Mouse (Mus musculus) C2C12 (cell line): ENCODE measurements around the gene Tdrd9. TPM values are rescaled to one million over a fixed set of nuclear protein-coding genes. Genes with fewer than 3 reads are reported as not detected.
"Not testable (repeated sequence)": the region's sequence is repeated elsewhere in the genome, so short reads cannot be mapped to it uniquely, and the experiment has no call there.

Source experiments
- H3K27me3 ChIP-seq: one replicate; pipeline ENCODE4 v1.6.1; 2011; ENCODE audit not compliant: control insufficient read depth, insufficient read depth, insufficient read length
- H3K36me3 ChIP-seq: one replicate; pipeline ENCODE4 v1.6.1; 2011; ENCODE audit not compliant: control insufficient read depth, insufficient read depth
- H3K4me3 ChIP-seq: one replicate; pipeline ENCODE4 v1.5.1; 2011; ENCODE audit warnings: mild to moderate bottlenecking, control low read depth; ENCODE audit not compliant: poor library complexity, insufficient read depth, severe bottlenecking
- H3K79me2 ChIP-seq: one replicate; pipeline ENCODE4 v1.6.1; 2011; ENCODE audit not compliant: control insufficient read depth, insufficient read depth
- H3K79me3 ChIP-seq: one replicate; pipeline ENCODE4 v1.6.1; 2011; ENCODE audit warnings: low read depth, control low read depth
- H3ac ChIP-seq: one replicate; pipeline ENCODE3; 2011; ENCODE audit warnings: low read depth; ENCODE audit not compliant: control insufficient read depth, insufficient read length
- CEBPB ChIP-seq: IDR thresholded peaks from one replicate; pipeline ENCODE4 v1.6.1; 2011; ENCODE audit warnings: low read depth, mild to moderate bottlenecking, control low read depth, moderate library complexity
- CTCF ChIP-seq: IDR thresholded peaks from one replicate; pipeline ENCODE4 v1.5.1; 2011; ENCODE audit not compliant: control insufficient read depth, insufficient read depth, insufficient read length
- FOSL1 ChIP-seq: IDR thresholded peaks from one replicate; pipeline ENCODE4 v1.8.0; 2011; ENCODE audit warnings: mild to moderate bottlenecking, low read length; ENCODE audit not compliant: poor library complexity, insufficient read depth, severe bottlenecking
- MAX ChIP-seq: IDR thresholded peaks from one replicate; pipeline ENCODE4 v1.6.1; 2011; ENCODE audit warnings: mild to moderate bottlenecking, control low read depth
- MYOD1 ChIP-seq: IDR thresholded peaks from one replicate; pipeline ENCODE4 v1.6.1; 2011; ENCODE audit warnings: low read depth; ENCODE audit not compliant: control insufficient read depth, insufficient read length
- MYOG ChIP-seq: IDR thresholded peaks from one replicate; pipeline ENCODE4 v1.6.1; 2011; ENCODE audit not compliant: control insufficient read depth, insufficient read length; ENCODE audit errors: extremely low read depth
- USF1 ChIP-seq: IDR thresholded peaks from one replicate; pipeline ENCODE4 v1.6.1; 2011; ENCODE audit warnings: low read depth, mild to moderate bottlenecking, control low read depth, moderate library complexity
- polyA plus RNA-seq: library from polyadenylated mRNA; unstranded; fragments of >200 nt; fragmentation: generic; extraction: Trizol; gene quantifications from one replicate; pipeline ENCODE4 v1.2.1, GENCODE M21; 2012; ENCODE audit warnings: missing spikeins

Gene Tdrd9
- polyA plus RNA-seq, 1 experiment, result 0.20 TPM

DNA sequence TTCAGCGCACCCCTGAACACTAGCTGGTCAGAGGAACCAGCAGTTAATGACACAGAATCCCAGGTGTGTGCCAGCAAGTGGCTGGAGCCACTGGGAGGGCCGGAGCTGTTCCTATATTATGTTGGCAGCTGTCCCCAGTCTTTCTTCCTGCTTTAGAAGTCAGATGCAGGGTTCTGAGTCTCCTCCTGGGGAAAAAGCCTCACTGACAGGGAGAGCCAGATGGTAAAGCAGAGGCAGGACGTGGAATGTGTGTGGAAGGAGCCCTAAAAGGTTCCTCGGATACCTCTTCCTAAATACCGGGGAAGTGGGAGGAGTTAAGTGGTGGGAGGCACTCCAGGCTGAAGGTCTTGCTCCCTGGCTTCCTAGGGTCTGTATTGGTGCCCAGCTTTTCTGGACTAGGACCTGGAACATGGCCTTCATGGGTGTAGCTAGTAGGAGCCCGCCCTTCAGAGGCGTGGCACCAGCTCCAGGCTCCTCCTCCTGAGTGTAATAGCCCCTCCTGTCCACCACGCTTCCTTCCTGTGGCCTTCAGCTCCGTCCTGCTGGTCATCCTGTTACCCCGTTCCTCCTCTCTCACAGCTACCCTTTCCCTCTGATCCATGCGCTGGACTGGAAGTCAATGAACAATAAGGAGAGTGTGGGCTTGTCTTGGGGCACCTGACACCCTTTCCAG lies 38.2 kb upstream of the Tdrd9 start:
- Histone ChIP-seq H3K79me2 (no peaks in the 10 kb centered on the region), H3K36me3 (no peaks in the 10 kb centered on the region), H3K27me3 (no peaks in the 10 kb centered on the region), H3K4me3 (no peak overlapping the region), H3ac (no peak overlapping the region), H3K79me3 (no peaks in the 10 kb centered on the region)
- TF ChIP-seq USF1, result no peak
- TF ChIP-seq MYOD1, result no peak
- TF ChIP-seq MYOG, result no peak
- TF ChIP-seq CEBPB, result no peak
- TF ChIP-seq CTCF, result no peak
- no peak for TF ChIP-seq FOSL1
- no peak for TF ChIP-seq MAX

DNA sequence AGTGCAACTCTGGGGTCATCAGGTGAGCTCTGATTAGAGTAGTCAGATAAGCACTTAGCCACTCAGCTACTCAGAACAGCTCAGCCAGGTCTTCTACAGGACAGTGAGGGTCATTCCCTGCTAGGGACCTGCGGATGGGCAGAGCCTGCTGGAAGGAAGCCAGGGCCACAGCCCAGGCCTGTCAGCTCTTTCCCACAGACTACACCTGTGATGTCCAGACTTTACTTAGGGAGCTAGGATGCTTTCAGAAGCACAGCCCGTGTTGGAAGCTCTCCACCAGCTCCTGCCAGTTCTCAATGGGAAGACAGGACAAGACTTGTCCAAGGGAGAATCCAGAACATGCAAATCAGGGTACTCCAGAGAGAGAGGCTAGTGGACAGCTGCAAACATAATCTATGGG lies 37.4 kb upstream of the Tdrd9 start:
- no peaks in the 10 kb centered on the region for H3K79me2 ChIP-seq
- H3K4me3 ChIP-seq, result no peak overlapping the region
- no peak overlapping the region for H3ac ChIP-seq
- TF ChIP-seq USF1 (no peak), FOSL1 (no peak), CEBPB (no peak), MYOD1 (no peak), MAX (no peak), CTCF (no peak), MYOG (no peak)
- H3K79me3 ChIP-seq, result no peaks in the 10 kb centered on the region
- H3K27me3 ChIP-seq, result no peaks in the 10 kb centered on the region
- no peaks in the 10 kb centered on the region for H3K36me3 ChIP-seq

DNA sequence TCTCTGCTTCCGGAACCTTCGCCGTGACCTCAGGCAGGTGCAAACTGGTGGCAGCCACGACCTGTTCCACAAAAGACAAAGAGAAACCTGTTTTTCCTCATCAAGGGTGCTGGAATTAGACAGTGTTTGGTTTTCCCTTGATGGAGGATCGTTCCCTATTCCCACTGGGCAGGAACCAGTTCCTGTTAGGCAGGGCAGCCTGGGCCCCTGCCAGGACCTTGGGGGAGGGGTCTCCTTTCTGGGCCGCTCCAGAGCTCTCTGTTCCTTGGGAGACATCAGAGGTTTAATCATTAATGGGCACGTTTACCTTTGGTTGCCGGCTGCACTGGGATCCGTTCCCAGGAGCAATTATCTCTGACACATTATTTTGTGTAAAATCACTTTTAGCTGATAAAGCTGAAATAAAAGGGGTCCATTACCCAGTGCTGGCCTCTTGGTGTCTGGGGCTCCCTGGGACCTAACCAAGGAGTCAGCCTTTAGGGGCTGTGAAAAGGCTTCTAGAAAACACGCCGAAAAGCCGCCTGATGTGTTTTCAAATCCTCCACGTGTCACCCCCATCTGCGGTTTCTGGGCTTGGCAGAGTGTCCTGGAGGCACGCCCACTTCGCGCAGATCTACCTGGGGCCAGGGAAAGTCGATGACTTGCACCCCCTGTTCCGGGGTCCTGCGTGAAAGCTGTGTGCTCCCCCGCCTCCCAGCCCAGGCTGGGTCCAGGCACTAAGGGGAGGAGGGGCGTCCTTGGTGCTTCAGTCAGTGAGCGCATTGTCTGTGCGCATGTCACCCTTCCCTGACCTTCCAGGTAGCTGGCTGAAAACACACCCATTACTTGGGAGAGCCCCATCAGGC lies 34.4 kb upstream of the Tdrd9 start:
- TF ChIP-seq FOSL1, result no peak
- no peak for TF ChIP-seq CTCF
- TF ChIP-seq MYOG, result no peak
- TF ChIP-seq USF1, result no peak
- TF ChIP-seq CEBPB, result no peak
- TF ChIP-seq MAX, result no peak
- TF ChIP-seq MYOD1, result no peak
- Histone ChIP-seq H3K4me3 (no peak overlapping the region), H3K79me2 (no peaks in the 10 kb centered on the region), H3K27me3 (no peaks in the 10 kb centered on the region), H3K79me3 (no peaks in the 10 kb centered on the region), H3K36me3 (no peaks in the 10 kb centered on the region), H3ac (no peak overlapping the region)

DNA sequence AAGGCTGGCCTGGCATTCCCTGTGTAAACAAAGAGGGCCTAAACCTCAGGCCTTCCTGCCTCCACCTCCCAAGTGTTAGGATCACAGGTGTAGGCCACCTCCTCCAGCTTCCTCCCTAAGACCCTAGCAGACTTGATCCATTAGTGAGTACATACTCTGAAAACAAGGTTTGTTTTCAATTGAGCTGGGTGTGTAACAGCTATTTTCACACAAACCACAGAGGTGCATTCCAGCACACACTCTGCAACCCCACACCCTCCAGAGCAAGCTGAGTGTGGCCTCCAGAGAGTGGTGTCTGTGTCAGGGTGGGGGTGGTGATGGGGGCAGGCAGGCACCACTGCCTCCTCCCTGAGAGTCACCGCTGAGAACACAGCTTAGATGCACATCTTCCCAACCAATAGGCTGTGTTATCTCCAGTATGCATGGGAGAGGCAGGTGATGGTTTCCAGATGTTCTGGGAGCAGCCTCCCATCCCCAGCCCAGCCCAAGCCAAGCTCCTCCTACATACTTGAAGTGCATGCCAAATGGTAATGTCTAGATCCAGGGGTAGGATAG lies 32.7 kb upstream of the Tdrd9 start:
- H3K27me3 ChIP-seq, result no peaks in the 10 kb centered on the region

GRCm38 (mm10) chr12:111943421-111944064 lies 27.8 kb upstream of the Tdrd9 start:
- H3K4me3 ChIP-seq, result no peak overlapping the region
- no peaks in the 10 kb centered on the region for H3K79me2 ChIP-seq
- H3ac ChIP-seq, result no peak overlapping the region
- no peaks in the 10 kb centered on the region for H3K36me3 ChIP-seq
- no peak for TF ChIP-seq USF1
- TF ChIP-seq CEBPB, result no peak
- TF ChIP-seq FOSL1, result no peak
- no peak for TF ChIP-seq MYOG
- no peak for TF ChIP-seq MAX
- no peak for TF ChIP-seq MYOD1
- TF ChIP-seq CTCF, result no peak
- no peaks in the 10 kb centered on the region for H3K27me3 ChIP-seq
- no peaks in the 10 kb centered on the region for H3K79me3 ChIP-seq

More for the DNA sequence above, 32.7 kb upstream of the Tdrd9 start:
- TF ChIP-seq MAX, result peak; percentile 63
- TF ChIP-seq MYOD1, result no peak
- Histone ChIP-seq H3K79me2 (no peaks in the 10 kb centered on the region), H3ac (no peak overlapping the region), H3K36me3 (no peaks in the 10 kb centered on the region), H3K79me3 (no peaks in the 10 kb centered on the region), H3K4me3 (no peak overlapping the region)

GRCm38 (mm10) chr12:111944065-111944987 lies 27.0 kb upstream of the Tdrd9 start:
- not testable (repeated sequence) for H3K27me3 ChIP-seq, H3K79me3 ChIP-seq, H3K36me3 ChIP-seq, H3K79me2 ChIP-seq, H3ac ChIP-seq, H3K4me3 ChIP-seq
